Mouse (Mus musculus) kidney, adult 2 months (tissue): ENCODE measurements around the gene Ppp1r8.

ENCODE experiments used
- CTCF ChIP-seq: fragments of 200-500 bp; conservative IDR thresholded peaks from 2 replicates; pipeline ENCODE4 v1.5.1; 2011; ENCODE audit warnings: low read depth, mild to moderate bottlenecking, control low read depth, low read length, moderate library complexity, mixed read lengths; ENCODE audit not compliant: insufficient read depth, insufficient read length
- POLR2A ChIP-seq: fragments of 200-500 bp; IDR thresholded peaks from one replicate; pipeline ENCODE4 v1.6.1; 2011; ENCODE audit warnings: low read depth, low read length, control low read depth

GRCm38 (mm10) chr4:132806620-132807191 lies 36.3 kb downstream of the Ppp1r8 start:
- no peak for TF ChIP-seq CTCF
- TF ChIP-seq POLR2A = no peak
